Mouse (Mus musculus): ENCODE data around the gene Tifa. TPM values are rescaled to one million over a fixed set of nuclear protein-coding genes. Genes with fewer than 3 reads are reported as not detected.

Tifa gene
- polyA plus RNA-seq, 1 experiment from 2014 or later: 2.5 TPM

GRCm38 (mm10) chr3:127791595-127792561 is 2.3 kb downstream of the Tifa start:
- no peaks in the 10 kb centered on the region; the same call in 1 of the 2 replicates for H3K9me3 ChIP-seq (ENCODE audit: control insufficient read depth, low read length)
- no peak overlapping the region for H3K4me2 ChIP-seq (ENCODE audit: low read depth, low read length)
- WGBS: 59% methylated on average over 4 of the region's 4 CpGs

GRCm38 (mm10) chr3:127793022-127793421 is 3.4 kb downstream of the Tifa start:
- peaks cover 9% of the 10 kb centered on the region; the same call in 1 of the 2 replicates for H3K4me1 ChIP-seq (ENCODE audit: control insufficient read depth, insufficient read depth, low read length)
- H3K4me3 ChIP-seq (ENCODE audit: low read depth, low read length): no peak overlapping the region
- no peaks in the 10 kb centered on the region; the same call in 1 of the 2 replicates for H3K9me3 ChIP-seq (ENCODE audit: control insufficient read depth, low read length)
- peaks cover 14% of the 10 kb centered on the region for H3K27me3 ChIP-seq (ENCODE audit: control insufficient read depth, insufficient read depth, low read length)
- no peak overlapping the region for H3K27ac ChIP-seq (ENCODE audit: low read depth, low read length)
- no peak overlapping the region for H3K4me2 ChIP-seq (ENCODE audit: low read depth, low read length)
- ATAC-seq (ENCODE audit: low read depth): no peak
- 88% methylated on average over 7 of the region's 7 CpGs for WGBS
- H3K36me3 ChIP-seq (ENCODE audit: control insufficient read depth, insufficient read depth, low read length): no peaks in the 10 kb centered on the region
- no peak overlapping the region for H3K9ac ChIP-seq (replicated peaks; ENCODE audit: low read depth, low read length)

More at GRCm38 (mm10) chr3:127791595-127792561, 2.3 kb downstream of the Tifa start:
- no peak for ATAC-seq (ENCODE audit: low read depth)
- H3K27ac ChIP-seq (ENCODE audit: low read depth, low read length): no peak overlapping the region
- H3K27me3 ChIP-seq (ENCODE audit: control insufficient read depth, insufficient read depth, low read length): peaks cover 14% of the 10 kb centered on the region
- peaks cover 9% of the 10 kb centered on the region; the same call in 1 of the 2 replicates for H3K4me1 ChIP-seq (ENCODE audit: control insufficient read depth, insufficient read depth, low read length)
- H3K4me3 ChIP-seq (ENCODE audit: low read depth, low read length): no peak overlapping the region
- no peak overlapping the region for H3K9ac ChIP-seq (replicated peaks; ENCODE audit: low read depth, low read length)
- H3K36me3 ChIP-seq (ENCODE audit: control insufficient read depth, insufficient read depth, low read length): no peaks in the 10 kb centered on the region

DNA sequence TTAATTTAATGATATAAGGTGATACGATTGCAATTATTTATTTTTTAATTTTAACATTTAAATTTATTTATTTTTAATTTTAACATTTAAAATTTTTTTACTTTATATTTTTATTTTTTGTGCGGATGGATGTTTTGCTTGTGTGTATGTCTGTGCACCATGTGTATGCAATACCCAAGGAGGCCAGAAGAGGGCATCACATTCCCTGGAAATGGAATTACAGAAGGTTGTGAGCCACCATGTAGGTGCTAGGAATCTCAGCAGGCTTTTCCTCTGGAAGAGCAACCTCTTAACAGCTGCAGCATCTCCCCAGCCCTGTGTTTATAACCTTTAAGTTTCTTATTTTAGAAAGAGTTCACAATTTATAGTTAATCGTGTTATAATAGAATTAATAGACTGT is 6.2 kb downstream of the Tifa start:
- no peak for ATAC-seq (ENCODE audit: low read depth)
- no peaks in the 10 kb centered on the region for H3K36me3 ChIP-seq (ENCODE audit: control insufficient read depth, insufficient read depth, low read length)
- WGBS: 97% methylated on average over 3 of the region's 3 CpGs
- no peak overlapping the region for H3K4me3 ChIP-seq (ENCODE audit: low read depth, low read length)
- H3K9ac ChIP-seq (replicated peaks; ENCODE audit: low read depth, low read length): no peak overlapping the region
- H3K4me2 ChIP-seq (ENCODE audit: low read depth, low read length): no peak overlapping the region
- peaks cover 3% of the 10 kb centered on the region; the same call in 1 of the 2 replicates for H3K27me3 ChIP-seq (ENCODE audit: control insufficient read depth, insufficient read depth, low read length)
- no peak overlapping the region for H3K27ac ChIP-seq (ENCODE audit: low read depth, low read length)
- no peaks in the 10 kb centered on the region; the same call in 1 of the 2 replicates for H3K9me3 ChIP-seq (ENCODE audit: control insufficient read depth, low read length)
- peaks cover 5% of the 10 kb centered on the region; the same call in 1 of the 2 replicates for H3K4me1 ChIP-seq (ENCODE audit: control insufficient read depth, insufficient read depth, low read length)

DNA sequence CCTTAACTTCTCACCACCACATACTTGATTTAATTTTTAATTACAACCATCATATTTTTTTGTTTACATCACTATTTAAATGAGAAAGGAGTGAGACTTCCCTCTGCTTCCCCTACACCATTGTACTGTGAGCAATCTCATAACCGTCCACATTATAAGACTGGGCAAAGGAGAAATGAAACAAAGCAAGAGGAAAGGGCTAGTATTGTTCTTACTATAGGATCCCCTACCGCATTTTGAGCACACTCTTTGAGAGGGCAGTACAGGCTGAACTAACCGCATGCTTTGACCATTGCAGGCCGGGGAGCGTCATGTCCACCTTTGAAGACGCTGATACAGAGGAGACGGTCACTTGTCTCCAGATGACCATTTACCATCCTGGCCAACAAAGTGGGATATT is 6.7 kb downstream of the Tifa start:
- Histone ChIP-seq H3K4me3 (ENCODE audit: low read depth, low read length) (no peak overlapping the region), H3K27me3 (ENCODE audit: control insufficient read depth, insufficient read depth, low read length) (peaks cover 3% of the 10 kb centered on the region; the same call in 1 of the 2 replicates), H3K4me1 (ENCODE audit: control insufficient read depth, insufficient read depth, low read length) (no peaks in the 10 kb centered on the region; the same call in 1 of the 2 replicates), H3K27ac (ENCODE audit: low read depth, low read length) (no peak overlapping the region), H3K36me3 (ENCODE audit: control insufficient read depth, insufficient read depth, low read length) (no peaks in the 10 kb centered on the region), H3K9me3 (ENCODE audit: control insufficient read depth, low read length) (no peaks in the 10 kb centered on the region; the same call in 1 of the 2 replicates), H3K9ac (replicated peaks; ENCODE audit: low read depth, low read length) (no peak overlapping the region), H3K4me2 (ENCODE audit: low read depth, low read length) (no peak overlapping the region)
- no peak for ATAC-seq (ENCODE audit: low read depth)
- 97% methylated on average over 7 of the region's 7 CpGs for WGBS

DNA sequence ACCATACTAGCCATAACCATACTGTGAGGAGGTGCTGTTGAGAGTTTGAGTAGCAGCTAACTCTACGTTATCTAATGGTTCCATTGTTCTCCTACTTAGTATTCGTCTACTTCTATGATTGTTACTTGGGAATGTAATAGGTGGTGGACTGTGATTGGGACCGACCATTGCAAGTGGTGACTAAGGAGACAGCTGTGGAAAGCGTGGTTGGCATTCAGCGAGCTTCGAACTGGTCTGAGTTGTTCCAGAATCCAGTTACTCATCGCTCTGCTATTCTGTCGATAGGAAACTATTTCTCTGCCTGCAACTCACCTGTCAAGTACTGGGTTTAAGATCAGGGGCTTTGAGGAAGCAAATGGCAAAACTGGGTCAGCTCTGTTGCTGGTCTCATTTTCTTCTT is 11.6 kb downstream of the Tifa start:
- H3K4me2 ChIP-seq (ENCODE audit: low read depth, low read length): no peak overlapping the region
- 96% methylated on average over 8 of the region's 8 CpGs for WGBS

DNA sequence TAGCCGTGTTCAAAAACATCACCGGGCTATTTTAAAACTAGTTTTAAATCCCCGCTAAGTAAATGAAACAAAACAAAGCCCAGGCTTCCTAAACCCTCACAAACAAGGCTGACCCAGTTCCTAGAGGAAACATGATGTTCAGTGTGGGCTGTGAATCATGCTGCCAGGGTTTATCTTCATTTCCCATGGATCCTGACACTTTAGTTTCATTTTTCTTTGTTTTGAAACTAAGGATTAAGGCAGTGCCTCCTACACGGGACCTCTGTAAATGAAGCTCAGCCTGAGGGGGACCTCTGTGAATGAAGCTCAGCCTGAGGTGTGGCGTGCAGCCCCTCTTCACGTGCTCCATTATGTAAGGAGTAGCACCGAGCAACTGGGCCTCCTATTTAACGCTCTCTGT is 13.2 kb downstream of the Tifa start:
- ATAC-seq (ENCODE audit: low read depth): no peak
- 69% methylated on average over 8 of the region's 8 CpGs for WGBS

More for the DNA sequence above, 11.6 kb downstream of the Tifa start:
- ATAC-seq (ENCODE audit: low read depth): no peak
- H3K4me3 ChIP-seq (ENCODE audit: low read depth, low read length): no peak overlapping the region
- no peak overlapping the region for H3K27ac ChIP-seq (ENCODE audit: low read depth, low read length)
- H3K4me1 ChIP-seq (ENCODE audit: control insufficient read depth, insufficient read depth, low read length): no peaks in the 10 kb centered on the region
- 0 out of 2 replicates have a peak, but pooled peaks cover 3% of the 10 kb centered on the region for H3K36me3 ChIP-seq (ENCODE audit: control insufficient read depth, insufficient read depth, low read length)
- no peak overlapping the region for H3K9ac ChIP-seq (replicated peaks; ENCODE audit: low read depth, low read length)
- no peaks in the 10 kb centered on the region for H3K9me3 ChIP-seq (ENCODE audit: control insufficient read depth, low read length)
- H3K27me3 ChIP-seq (ENCODE audit: control insufficient read depth, insufficient read depth, low read length): no peaks in the 10 kb centered on the region

DNA sequence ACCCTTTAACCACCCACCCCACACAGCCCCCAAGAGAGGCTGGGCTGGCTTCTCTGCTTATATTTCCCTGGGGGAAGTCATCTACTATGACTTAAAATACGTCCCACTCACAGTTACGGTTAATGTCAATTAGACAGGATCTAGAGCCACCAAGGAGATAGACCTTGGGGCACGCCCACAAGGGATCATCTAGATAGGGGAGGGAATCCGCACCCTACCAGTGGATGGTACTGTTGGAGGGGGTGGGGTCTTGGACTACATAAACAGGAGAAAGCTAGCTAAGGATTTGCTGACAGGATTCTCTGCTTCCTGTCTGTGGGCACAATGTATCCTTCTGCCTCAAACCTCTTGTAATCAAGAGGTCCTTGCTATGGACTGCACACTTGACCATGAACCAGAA is 14.8 kb downstream of the Tifa start:
- Histone ChIP-seq H3K4me2 (ENCODE audit: low read depth, low read length) (no peak overlapping the region), H3K9ac (replicated peaks; ENCODE audit: low read depth, low read length) (no peak overlapping the region), H3K36me3 (ENCODE audit: control insufficient read depth, insufficient read depth, low read length) (peaks cover 19% of the 10 kb centered on the region), H3K4me1 (ENCODE audit: control insufficient read depth, insufficient read depth, low read length) (no peaks in the 10 kb centered on the region), H3K27ac (ENCODE audit: low read depth, low read length) (no peak overlapping the region), H3K27me3 (ENCODE audit: control insufficient read depth, insufficient read depth, low read length) (no peaks in the 10 kb centered on the region), H3K4me3 (ENCODE audit: low read depth, low read length) (no peak overlapping the region), H3K9me3 (ENCODE audit: control insufficient read depth, low read length) (no peaks in the 10 kb centered on the region)
- 81% methylated on average over 4 of the region's 4 CpGs for WGBS
- no peak for ATAC-seq (ENCODE audit: low read depth)

More for the DNA sequence above, 13.2 kb downstream of the Tifa start:
- H3K27me3 ChIP-seq (ENCODE audit: control insufficient read depth, insufficient read depth, low read length): no peaks in the 10 kb centered on the region
- no peak overlapping the region for H3K4me2 ChIP-seq (ENCODE audit: low read depth, low read length)
- H3K27ac ChIP-seq (ENCODE audit: low read depth, low read length): no peak overlapping the region
- H3K4me3 ChIP-seq (ENCODE audit: low read depth, low read length): no peak overlapping the region
- no peak overlapping the region for H3K9ac ChIP-seq (replicated peaks; ENCODE audit: low read depth, low read length)
- H3K4me1 ChIP-seq (ENCODE audit: control insufficient read depth, insufficient read depth, low read length): no peaks in the 10 kb centered on the region
- H3K36me3 ChIP-seq (ENCODE audit: control insufficient read depth, insufficient read depth, low read length): peaks cover 7% of the 10 kb centered on the region
- H3K9me3 ChIP-seq (ENCODE audit: control insufficient read depth, low read length): no peaks in the 10 kb centered on the region

GRCm38 (mm10) chr3:127805071-127805470 is 15.5 kb downstream of the Tifa start:
- no peak overlapping the region for H3K4me2 ChIP-seq (ENCODE audit: low read depth, low read length)
- H3K36me3 ChIP-seq (ENCODE audit: control insufficient read depth, insufficient read depth, low read length): peaks cover 26% of the 10 kb centered on the region
- no peak overlapping the region for H3K9ac ChIP-seq (replicated peaks; ENCODE audit: low read depth, low read length)
- no peak overlapping the region for H3K4me3 ChIP-seq (ENCODE audit: low read depth, low read length)
- no peaks in the 10 kb centered on the region for H3K9me3 ChIP-seq (ENCODE audit: control insufficient read depth, low read length)
- WGBS: 63% methylated on average over 12 of the region's 12 CpGs
- H3K27ac ChIP-seq (ENCODE audit: low read depth, low read length): no peak overlapping the region
- no peaks in the 10 kb centered on the region for H3K27me3 ChIP-seq (ENCODE audit: control insufficient read depth, insufficient read depth, low read length)
- H3K4me1 ChIP-seq (ENCODE audit: control insufficient read depth, insufficient read depth, low read length): no peaks in the 10 kb centered on the region
- no peak for ATAC-seq (ENCODE audit: low read depth)

DNA sequence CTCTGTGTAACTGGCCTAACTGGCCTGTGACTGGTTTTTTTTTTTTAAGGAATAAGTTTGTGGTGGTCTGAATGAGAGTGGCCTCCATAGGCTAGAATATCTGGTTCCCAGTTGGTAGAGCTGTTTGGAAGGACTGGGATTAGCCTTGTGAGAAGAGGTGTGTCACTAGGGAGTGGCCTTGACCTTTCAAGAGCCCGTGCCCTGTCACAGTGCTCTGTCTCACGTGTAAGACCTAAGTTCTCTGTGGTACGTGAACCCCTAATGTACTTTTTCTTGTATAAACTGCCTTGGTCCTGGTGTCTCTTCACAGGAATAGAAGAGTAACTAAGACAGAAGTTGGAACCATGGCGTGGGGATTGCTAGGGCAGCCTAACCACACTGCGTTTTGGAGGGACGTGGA is 16.4 kb downstream of the Tifa start:
- H3K36me3 ChIP-seq (ENCODE audit: control insufficient read depth, insufficient read depth, low read length): peaks cover 31% of the 10 kb centered on the region
- H3K27me3 ChIP-seq (ENCODE audit: control insufficient read depth, insufficient read depth, low read length): no peaks in the 10 kb centered on the region
- no peak overlapping the region for H3K9ac ChIP-seq (replicated peaks; ENCODE audit: low read depth, low read length)
- H3K27ac ChIP-seq (ENCODE audit: low read depth, low read length): no peak overlapping the region
- no peaks in the 10 kb centered on the region for H3K9me3 ChIP-seq (ENCODE audit: control insufficient read depth, low read length)
- no peak for ATAC-seq (ENCODE audit: low read depth)
- H3K4me1 ChIP-seq (ENCODE audit: control insufficient read depth, insufficient read depth, low read length): no peaks in the 10 kb centered on the region
- H3K4me3 ChIP-seq (ENCODE audit: low read depth, low read length): no peak overlapping the region
- H3K4me2 ChIP-seq (ENCODE audit: low read depth, low read length): no peak overlapping the region
- 95% methylated on average over 6 of the region's 6 CpGs for WGBS
